Mouse (Mus musculus) lung, adult 10 weeks (tissue): ENCODE results near the gene Mfsd12. TPM values are rescaled to one million over a fixed set of nuclear protein-coding genes. Genes with fewer than 3 reads are reported as not detected.

Experiments
- polyA plus RNA-seq: library from polyadenylated mRNA; stranded (reverse); fragments of 350-450 nt; fragmentation: Illumina TruSeq; extraction: RNeasy Lipid Tissue Mini Kit (QIAGEN cat#74804); gene quantifications from one replicate; pipeline ENCODE4 v1.2.3, GENCODE M21; 2014; ENCODE audit warnings: low read depth, low replicate concordance; ENCODE audit not compliant: insufficient read depth

Gene Mfsd12
- polyA plus RNA-seq: 8.7 TPM

GRCm38 (mm10) chr10:81356991-81357844 lies at the start of gene Mfsd12:
Gene Mfsd12, plus strand, starts transcription at chr10:81357491.

GRCm38 (mm10) chr10:81320550-81321347 lies 36.5 kb upstream of the Mfsd12 start, which contains the start of gene Cactin:
Gene Cactin, plus strand, starts transcription at chr10:81321103.

GRCm38 (mm10) chr10:81328386-81328785 lies 28.9 kb upstream of the Mfsd12 start, which contains the start of gene Tbxa2r:
Gene Tbxa2r, plus strand, starts transcription at chr10:81328731.

GRCm38 (mm10) chr10:81342686-81343505 lies 14.4 kb upstream of the Mfsd12 start, which contains the start of gene Gipc3:
Gene Gipc3, minus strand, starts transcription at chr10:81343266.

DNA sequence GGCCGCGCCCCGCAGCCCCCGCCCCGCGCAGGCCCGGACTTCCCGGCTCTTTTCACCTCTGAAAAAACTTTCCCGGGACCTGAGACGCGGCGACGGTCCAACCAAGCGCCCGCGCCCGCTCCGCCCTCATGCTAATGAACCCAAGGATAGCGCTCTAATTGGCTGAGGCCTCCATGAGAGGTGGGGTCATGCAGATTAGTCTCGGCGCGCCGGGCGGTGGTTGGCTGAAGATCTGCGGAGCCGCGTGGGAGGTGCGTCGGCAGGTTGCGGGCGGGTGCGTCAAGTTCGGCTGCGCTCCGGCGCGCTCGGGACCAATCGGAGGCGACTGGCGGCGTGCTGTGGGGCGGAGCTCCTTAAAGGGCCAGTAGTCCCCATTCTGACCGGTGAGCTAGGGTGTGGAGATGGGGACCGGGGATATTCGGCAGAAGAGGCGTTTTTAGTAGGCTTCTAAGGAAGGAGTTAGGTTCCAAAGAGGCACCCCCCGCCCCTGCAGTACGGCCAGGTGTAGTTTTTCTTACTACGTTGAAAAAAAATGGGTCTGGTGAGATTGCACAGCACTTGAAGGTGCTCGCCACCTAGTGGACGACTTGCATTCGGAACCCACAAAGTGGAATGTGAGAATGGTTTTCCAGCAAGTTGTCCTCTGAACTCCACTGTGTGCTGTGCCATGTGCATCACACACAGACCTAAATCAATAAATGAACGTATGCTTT lies 6.8 kb upstream of the Mfsd12 start, which contains the start of gene Hmg20b:
Gene Hmg20b, minus strand, starts transcription at position 130 of the 713 bp plus-strand sequence.

DNA sequence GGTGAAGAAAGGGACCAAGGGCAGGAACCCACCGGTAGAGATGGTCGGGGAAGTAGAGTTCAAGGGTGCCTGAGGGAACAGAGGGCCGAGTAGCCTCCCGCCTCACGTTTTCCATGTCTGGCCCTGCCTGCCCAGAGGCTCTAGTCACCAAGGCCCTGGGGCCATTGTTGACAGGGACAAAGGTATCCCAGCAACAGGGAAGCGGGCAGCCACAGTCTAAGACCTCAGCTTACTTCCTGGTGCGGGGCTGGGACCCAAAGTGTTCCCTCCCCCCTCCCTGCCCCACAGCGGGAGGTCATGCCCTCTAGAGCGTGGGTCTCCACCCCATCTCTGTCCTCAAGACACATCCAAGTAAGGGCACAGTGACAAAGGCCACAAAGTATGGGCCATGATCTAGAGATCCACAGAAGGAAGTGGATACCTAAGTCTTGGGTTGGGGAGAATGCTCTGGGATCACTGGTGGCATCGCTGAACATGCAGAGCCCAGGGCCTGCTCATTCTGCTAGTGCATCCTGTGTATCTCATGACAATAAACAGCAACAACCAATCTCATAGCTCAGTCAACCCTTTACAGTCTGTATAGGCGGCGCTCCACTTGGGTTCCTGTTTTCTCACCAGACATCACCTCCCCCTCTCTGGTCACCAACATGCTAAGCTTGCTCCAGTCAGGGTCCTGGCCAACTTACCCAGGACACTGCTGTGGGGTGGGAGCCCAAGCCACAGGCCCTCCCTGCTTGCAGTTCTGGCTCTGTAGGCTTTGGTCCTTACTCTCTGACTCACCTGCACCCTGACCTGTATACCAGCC lies 8.6 kb downstream of the Mfsd12 start, which contains the start of gene 4930404N11Rik:
Gene 4930404N11Rik, minus strand, starts transcription at position 145 of the 805 bp plus-strand sequence.

GRCm38 (mm10) chr10:81377793-81378552 lies 20.7 kb downstream of the Mfsd12 start, which contains the start of gene Fzr1:
Gene Fzr1, minus strand, starts transcription at chr10:81378516.

DNA sequence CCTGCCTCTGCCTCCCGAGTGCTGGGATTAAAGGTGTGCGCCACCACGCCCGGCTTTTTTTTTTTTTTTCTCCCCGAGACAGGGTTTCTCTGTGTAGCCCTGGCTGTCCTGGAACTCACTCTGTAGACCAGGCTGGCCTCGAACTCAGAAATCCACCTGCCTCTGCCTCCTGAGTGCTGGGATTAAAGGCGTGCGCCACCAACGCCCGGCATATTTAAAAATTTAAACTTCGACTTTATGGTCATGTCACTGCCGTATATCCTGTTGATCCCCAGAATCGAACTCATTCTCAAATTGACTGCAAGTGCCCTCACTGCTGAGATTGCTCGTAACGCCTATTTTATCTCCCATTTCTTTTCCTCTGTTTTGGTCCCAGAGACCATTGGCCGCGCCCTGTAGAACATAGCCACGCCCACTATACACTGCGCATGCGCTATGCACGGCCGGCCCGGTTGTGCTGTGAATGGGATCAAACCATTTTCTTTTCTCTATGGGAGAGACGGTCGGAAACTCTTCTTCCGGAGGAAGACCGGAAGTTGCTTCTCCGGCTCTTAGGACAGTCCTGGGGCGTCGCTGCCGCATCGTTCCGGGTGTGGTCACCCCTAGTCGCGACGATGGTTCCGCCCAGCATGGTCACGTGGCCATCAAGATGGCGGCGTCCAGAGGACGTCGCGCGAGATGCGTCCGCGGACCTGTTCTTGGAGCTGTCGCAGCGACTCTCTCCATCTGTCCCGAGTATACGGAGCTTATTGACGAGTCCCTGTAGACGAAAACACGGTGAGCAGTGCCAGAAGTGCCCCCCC lies 26.7 kb downstream of the Mfsd12 start, which contains the start of the genes Dohh and Gm48551:
Gene Dohh, plus strand, starts transcription at position 627 of the 803 bp plus-strand sequence.
Gene Gm48551, plus strand, starts transcription at position 665 of the 803 bp plus-strand sequence.

DNA sequence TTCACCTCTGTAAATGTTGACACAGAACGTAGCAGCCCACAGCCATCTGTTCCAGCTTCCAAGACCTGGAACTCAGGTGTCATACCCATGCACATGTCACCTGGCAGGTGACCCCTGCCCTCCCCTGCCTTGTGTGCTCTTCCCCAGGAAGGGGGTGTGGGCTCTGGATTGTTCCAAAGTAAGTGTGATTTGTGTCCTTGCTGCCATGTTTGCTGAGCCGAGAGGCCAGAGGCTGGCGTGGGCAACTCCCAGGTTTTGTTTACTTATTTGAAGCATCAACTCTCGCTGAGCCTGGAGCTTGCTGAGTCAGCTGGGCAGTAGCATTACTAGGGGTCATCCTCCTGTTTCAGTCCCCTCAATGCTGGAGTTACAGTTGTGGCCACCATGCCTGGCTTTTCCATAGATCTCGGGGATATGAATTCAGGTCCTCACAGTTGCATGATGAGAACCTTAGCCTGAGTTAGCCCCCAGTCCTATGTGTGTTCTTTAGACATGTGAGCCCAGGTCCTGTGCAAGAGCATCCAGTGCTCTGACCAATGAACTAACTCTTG lies 31.3 kb downstream of the Mfsd12 start, which contains the start of gene Gm48552:
Gene Gm48552, plus strand, starts transcription at position 501 of the 551 bp plus-strand sequence.

DNA sequence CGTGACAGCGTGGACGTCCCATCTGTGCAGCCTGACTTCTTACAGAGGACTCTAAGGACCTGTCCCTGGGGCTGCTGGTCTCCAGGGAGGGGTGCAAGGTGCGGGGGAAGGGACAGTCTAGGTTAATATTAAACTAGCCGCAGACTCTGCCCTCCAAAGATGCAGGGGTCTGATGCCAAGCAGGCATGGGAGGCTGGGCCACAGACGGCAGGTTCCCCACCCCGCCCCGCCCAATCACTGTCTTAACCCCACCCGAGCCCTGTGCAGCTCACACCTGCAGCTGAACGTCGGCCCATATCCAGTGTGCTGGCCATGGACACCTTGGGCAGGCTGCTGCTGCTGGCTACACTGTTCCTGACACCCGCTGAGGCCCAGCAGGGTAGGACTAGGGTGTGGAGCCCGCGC lies 35.5 kb downstream of the Mfsd12 start, which contains the start of gene Smim24:
Gene Smim24, plus strand, starts transcription at position 271 of the 405 bp plus-strand sequence.

Other genes with a start within 250 kb of the Mfsd12 start
- gene Zbtb7a, start 222.3 kb upstream of the Mfsd12 start, polyA plus RNA-seq: 10.0 TPM
- 10.3 TPM for gene Pias4, start 189.6 kb upstream of the Mfsd12 start, polyA plus RNA-seq
- 581 TPM for gene Eef2, start 180.9 kb upstream of the Mfsd12 start, polyA plus RNA-seq
- 45.1 TPM for gene Dapk3, start 174.5 kb upstream of the Mfsd12 start, polyA plus RNA-seq
- gene 4930442H23Rik, start 173.6 kb upstream of the Mfsd12 start, polyA plus RNA-seq: not detected
- gene Nmrk2, start 155.4 kb upstream of the Mfsd12 start, polyA plus RNA-seq: not detected
- not detected for gene Atcay, start 126.7 kb upstream of the Mfsd12 start, polyA plus RNA-seq
- 1.4 TPM for gene Zfr2, start 124.3 kb upstream of the Mfsd12 start, polyA plus RNA-seq
- 1.8 TPM for gene Matk, start 104.6 kb upstream of the Mfsd12 start, polyA plus RNA-seq
- 97.6 TPM for gene Mrpl54, start 90.6 kb upstream of the Mfsd12 start, polyA plus RNA-seq
- gene Apba3, start 90.5 kb upstream of the Mfsd12 start, polyA plus RNA-seq: 42.2 TPM
- 11.5 TPM for gene Tjp3, start 65.9 kb upstream of the Mfsd12 start, polyA plus RNA-seq
- gene Pip5k1c, start 64.5 kb upstream of the Mfsd12 start, polyA plus RNA-seq: 25.9 TPM
- 14.5 TPM for gene Cactin, start 36.4 kb upstream of the Mfsd12 start, polyA plus RNA-seq
- gene Tbxa2r, start 28.8 kb upstream of the Mfsd12 start, polyA plus RNA-seq: 6.3 TPM
- gene Gipc3, start 14.2 kb upstream of the Mfsd12 start, polyA plus RNA-seq: 2.5 TPM
- 37.1 TPM for gene Hmg20b, start 7.0 kb upstream of the Mfsd12 start, polyA plus RNA-seq
- 3.9 TPM for gene 4930404N11Rik, start 8.3 kb downstream of the Mfsd12 start, polyA plus RNA-seq
- 14.4 TPM for gene Fzr1, start 21.0 kb downstream of the Mfsd12 start, polyA plus RNA-seq
- gene Dohh, start 26.9 kb downstream of the Mfsd12 start, polyA plus RNA-seq: 41.2 TPM
- gene Gm48551, start 27.0 kb downstream of the Mfsd12 start, polyA plus RNA-seq: 1.4 TPM
- 1.4 TPM for gene Gm48552, start 31.5 kb downstream of the Mfsd12 start, polyA plus RNA-seq
- gene Smim24, start 35.6 kb downstream of the Mfsd12 start, polyA plus RNA-seq: 4.3 TPM
- 18.1 TPM for gene Nfic, start 98.1 kb downstream of the Mfsd12 start, polyA plus RNA-seq
- gene Celf5, start 125.2 kb downstream of the Mfsd12 start, polyA plus RNA-seq: 0.07 TPM
- 39.1 TPM for gene Ncln, start 138.9 kb downstream of the Mfsd12 start, polyA plus RNA-seq
- gene S1pr4, start 142.6 kb downstream of the Mfsd12 start, polyA plus RNA-seq: 17.6 TPM
- gene Gna15, start 166.7 kb downstream of the Mfsd12 start, polyA plus RNA-seq: 5.9 TPM
- gene Gna11, start 187.7 kb downstream of the Mfsd12 start, polyA plus RNA-seq: 35.8 TPM
- gene Aes, start 202.0 kb downstream of the Mfsd12 start, polyA plus RNA-seq: 414 TPM
- gene Tle2, start 217.1 kb downstream of the Mfsd12 start, polyA plus RNA-seq: 19.7 TPM
- gene Tle6, start 243.6 kb downstream of the Mfsd12 start, polyA plus RNA-seq: 12.4 TPM
- gene BC025920, start 248.8 kb downstream of the Mfsd12 start, polyA plus RNA-seq: 0.50 TPM